Mouse (Mus musculus) CH12.LX (cell line): ENCODE results near the gene H2-Q10.
"Not testable (repeated sequence)": the region's sequence is repeated elsewhere in the genome, so short reads cannot be mapped to it uniquely, and the experiment has no call there.

Experiments
- CHD2 ChIP-seq: IDR thresholded peaks from 2 replicates; pipeline ENCODE4 v1.6.1; 2011; ENCODE audit warnings: low read length, improper control_type of control experiment
- CTCF ChIP-seq, 2 experiments: IDR thresholded peaks in 1 of 2; conservative IDR thresholded peaks in 1 of 2; 2 replicates each; pipeline ENCODE4 v1.5.1; 2011 to 2012; ENCODE audit warnings: low read depth in 2 of 2, low read length in 2 of 2, improper control_type of control experiment in 1 of 2, inconsistent platforms in 1 of 2, mild to moderate bottlenecking in 1 of 2, moderate library complexity in 1 of 2
- HCFC1 ChIP-seq: IDR thresholded peaks from 2 replicates; pipeline ENCODE4 v1.6.1; 2012; ENCODE audit warnings: low read depth, mild to moderate bottlenecking, inconsistent platforms, low read length, improper control_type of control experiment
- IRF4 ChIP-seq: IDR thresholded peaks from 2 replicates; pipeline ENCODE4 v1.6.1; 2014; ENCODE audit warnings: low read depth, mild to moderate bottlenecking, inconsistent platforms, low read length, improper control_type of control experiment
- MAX ChIP-seq: IDR thresholded peaks from 2 replicates; pipeline ENCODE4 v1.6.1; 2011; ENCODE audit warnings: low read length, improper control_type of control experiment
- POLR2A ChIP-seq: IDR thresholded peaks from 2 replicates; pipeline ENCODE4 v1.6.1; 2011; ENCODE audit warnings: low read depth, mild to moderate bottlenecking, improper control_type of control experiment, low read length
- RCOR1 ChIP-seq: conservative IDR thresholded peaks from 2 replicates; pipeline ENCODE4 v1.6.1; 2012; ENCODE audit warnings: low read depth, mild to moderate bottlenecking, inconsistent platforms, low read length, improper control_type of control experiment
- ZMIZ1 ChIP-seq: IDR thresholded peaks from 2 replicates; pipeline ENCODE4 v1.6.1; 2012; ENCODE audit warnings: low read depth, mild to moderate bottlenecking, inconsistent platforms, low read length, improper control_type of control experiment

DNA sequence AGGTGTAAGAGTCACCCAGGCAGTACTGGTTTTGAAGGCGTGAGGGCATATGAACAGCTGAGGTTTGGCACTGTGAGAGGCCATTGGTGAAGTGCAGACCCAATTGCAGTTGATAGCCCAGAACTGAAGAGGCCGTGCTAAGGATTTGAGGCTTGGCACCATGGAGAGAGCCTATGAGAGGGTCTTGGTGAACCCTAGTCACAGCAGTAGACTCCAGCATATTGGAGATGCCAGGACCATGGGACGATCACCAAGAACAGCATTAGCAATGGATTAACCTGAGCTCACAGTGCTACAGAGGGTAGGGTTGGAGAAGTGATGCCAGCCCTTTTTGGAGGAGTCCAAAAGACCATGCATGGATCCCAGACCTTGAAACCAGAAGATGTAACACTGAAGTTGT is 37.7 kb upstream of the H2-Q10 start:
- TF ChIP-seq POLR2A; ZMIZ1; IRF4; MAX; CHD2; CTCF (conservative IDR thresholded peaks at IDR 0.05 in 1 of 2, IDR thresholded peaks at IDR 0.05 in 1 of 2; ENCODE audit: low read depth in 2 of 2, low read length in 2 of 2); RCOR1; HCFC1: not testable (repeated sequence)
